Mouse (Mus musculus): ENCODE data around the gene Kcnip1. TPM values are rescaled to one million over a fixed set of nuclear protein-coding genes. Genes with fewer than 3 reads are reported as not detected.

Gene Kcnip1
- total and polyA plus RNA-seq, 3 experiments = 0.04 to 0.17 TPM; not detected in 1

GRCm38 (mm10) chr11:33848685-33849084, 144.3 kb downstream of the Kcnip1 start:
- no peak overlapping the region for H3K27ac ChIP-seq (ENCODE audit: insufficient read depth, low read depth)
- peaks cover 97% of the 10 kb centered on the region for H3K27me3 ChIP-seq (replicated peaks)
- H3K4me2 ChIP-seq (ENCODE audit: insufficient read depth, low read depth, poor library complexity, severe bottlenecking) = no peak overlapping the region
- H3K4me1 ChIP-seq (ENCODE audit: control insufficient read depth in 1 of 2, insufficient read depth in 2 of 2) = peaks cover 3 to 17% of the 10 kb centered on the region in 2 experiments; a peak in 2 of 4 replicates
- H3K9me3 ChIP-seq (replicated peaks; ENCODE audit: low read length) = no peaks in the 10 kb centered on the region
- TF ChIP-seq MAX (IDR thresholded peaks at IDR 0.05; ENCODE audit: low read length) (0 out of 2 replicates have a peak, but pooled peaks have one; percentile 14), EP300 (IDR thresholded peaks at IDR 0.05; ENCODE audit: low read length) (no peak), E2F4 (IDR thresholded peaks at IDR 0.05; ENCODE audit: insufficient replicate concordance, low read depth, low read length) (no peak), IRF4 (IDR thresholded peaks at IDR 0.05; ENCODE audit: low read depth, low read length) (no peak), PAX5 (IDR thresholded peaks at IDR 0.05; ENCODE audit: low read length) (no peak)
- in situ Hi-C loops (cut with MboI; ENCODE audit: low pct_ligation_motif_present, low pct_unique_long_range_greater_than_20kb, low sequenced_read_pairs) (no loop called here), dilution Hi-C loops (cut with MboI; ENCODE audit: extremely low pct_ligation_motif_present, extremely low pct_unique_long_range_greater_than_20kb, low sequenced_read_pairs) (no loop called here)
- no peak overlapping the region for H3K4me3 ChIP-seq (replicated peaks in 1 of 3; ENCODE audit: low read depth in 2 of 3, low read length in 2 of 3, poor library complexity in 1 of 3)
- DNase-seq (ENCODE audit: extremely low read depth) = peak; percentile 21
- no peaks in the 10 kb centered on the region for H3K36me3 ChIP-seq (replicated peaks in 1 of 2; ENCODE audit: control insufficient read depth in 1 of 2, insufficient read depth in 1 of 2, low read length in 1 of 2)
- no peak overlapping the region for H3K9ac ChIP-seq (ENCODE audit: insufficient read depth, low read depth)
- H3K79me2 ChIP-seq (replicated peaks; ENCODE audit: control insufficient read depth, extremely low read depth, insufficient read depth, poor library complexity, severe bottlenecking) = no peaks in the 10 kb centered on the region

GRCm38 (mm10) chr11:33845931-33846330, 147.0 kb downstream of the Kcnip1 start:
- no peaks in the 10 kb centered on the region for H3K79me2 ChIP-seq (replicated peaks; ENCODE audit: control insufficient read depth, extremely low read depth, insufficient read depth, poor library complexity, severe bottlenecking)
- DNase-seq (ENCODE audit: extremely low read depth) = no peak
- H3K27ac ChIP-seq (ENCODE audit: insufficient read depth, low read depth) = no peak overlapping the region
- no peaks in the 10 kb centered on the region for H3K36me3 ChIP-seq (replicated peaks in 1 of 2; ENCODE audit: control insufficient read depth in 1 of 2, insufficient read depth in 1 of 2, low read length in 1 of 2)
- in situ Hi-C loops (cut with MboI; ENCODE audit: low pct_ligation_motif_present, low pct_unique_long_range_greater_than_20kb, low sequenced_read_pairs) = no loop called here
- dilution Hi-C loops (cut with MboI; ENCODE audit: extremely low pct_ligation_motif_present, extremely low pct_unique_long_range_greater_than_20kb, low sequenced_read_pairs) = no loop called here
- TF ChIP-seq CTCF (conservative IDR thresholded peaks at IDR 0.05 in 1 of 2, IDR thresholded peaks at IDR 0.05 in 1 of 2; ENCODE audit: low read depth in 2 of 2, low read length in 2 of 2) = peak in 1 of 2 experiments; percentile 48; a peak in 2 of 4 replicates
- TF ChIP-seq RAD21 (IDR thresholded peaks at IDR 0.05; ENCODE audit: low read depth, low read length) = peak; percentile 7; the same call in 1 of the 2 replicates
- no peak for TF ChIP-seq PAX5 (IDR thresholded peaks at IDR 0.05; ENCODE audit: low read length)
- H3K4me3 ChIP-seq (replicated peaks in 1 of 3; ENCODE audit: low read depth in 2 of 3, low read length in 2 of 3, poor library complexity in 1 of 3) = no peak overlapping the region
- no peaks in the 10 kb centered on the region for H3K9me3 ChIP-seq (replicated peaks; ENCODE audit: low read length)
- peaks cover 97% of the 10 kb centered on the region for H3K27me3 ChIP-seq (replicated peaks)
- H3K4me1 ChIP-seq (ENCODE audit: control insufficient read depth in 1 of 2, insufficient read depth in 2 of 2) = peaks cover 3 to 17% of the 10 kb centered on the region in 2 experiments; a peak in 2 of 4 replicates
- no peak overlapping the region for H3K4me2 ChIP-seq (ENCODE audit: insufficient read depth, low read depth, poor library complexity, severe bottlenecking)
- H3K9ac ChIP-seq (ENCODE audit: insufficient read depth, low read depth) = no peak overlapping the region

GRCm38 (mm10) chr11:33843294-33843864, 149.6 kb downstream of the Kcnip1 start:
- no peak for TF ChIP-seq NELFE (IDR thresholded peaks at IDR 0.05; ENCODE audit: low read depth, low read length)
- TF ChIP-seq POLR2AphosphoS2 (IDR thresholded peaks at IDR 0.05; ENCODE audit: low read depth, low read length) = no peak
- no peak for TF ChIP-seq UBTF (IDR thresholded peaks at IDR 0.05; ENCODE audit: low read depth, low read length)
- TF ChIP-seq MAZ (IDR thresholded peaks at IDR 0.05; ENCODE audit: low read depth, low read length) = no peak
- TF ChIP-seq SMC3 (IDR thresholded peaks at IDR 0.05; ENCODE audit: low read depth, low read length) = no peak
- TF ChIP-seq RAD21 (IDR thresholded peaks at IDR 0.05; ENCODE audit: low read depth, low read length) = no peak
- no peak for TF ChIP-seq NRF1 (IDR thresholded peaks at IDR 0.05; ENCODE audit: low read depth, low read length)
- TF ChIP-seq POLR2A (IDR thresholded peaks at IDR 0.05; ENCODE audit: low read depth, low read length) = no peak
- TF ChIP-seq HCFC1 (IDR thresholded peaks at IDR 0.05; ENCODE audit: low read depth, low read length) = no peak
- no peak for TF ChIP-seq MXI1 (IDR thresholded peaks at IDR 0.05; ENCODE audit: low read depth, low read length)
- no peak for TF ChIP-seq EP300 (IDR thresholded peaks at IDR 0.05; ENCODE audit: low read length)
- TF ChIP-seq ETS1 (conservative IDR thresholded peaks at IDR 0.05; ENCODE audit: low read depth, low read length) = no peak
- TF ChIP-seq MEF2A (IDR thresholded peaks at IDR 0.05; ENCODE audit: borderline replicate concordance, low read depth, low read length) = no peak
- TF ChIP-seq JUN (IDR thresholded peaks at IDR 0.05; ENCODE audit: insufficient read depth, low read depth, low read length) = no peak
- no peak for TF ChIP-seq MAFK (IDR thresholded peaks at IDR 0.05; ENCODE audit: insufficient replicate concordance, low read length)
- TF ChIP-seq CHD1 (IDR thresholded peaks at IDR 0.05; ENCODE audit: low read depth, low read length) = no peak
- Histone ChIP-seq H3K27ac (ENCODE audit: insufficient read depth, low read depth) (no peak overlapping the region), H3K79me2 (replicated peaks; ENCODE audit: control insufficient read depth, extremely low read depth, insufficient read depth, poor library complexity, severe bottlenecking) (no peaks in the 10 kb centered on the region), H3K9ac (ENCODE audit: insufficient read depth, low read depth) (no peak overlapping the region), H3K4me2 (ENCODE audit: insufficient read depth, low read depth, poor library complexity, severe bottlenecking) (no peak overlapping the region), H3K4me1 (ENCODE audit: control insufficient read depth in 1 of 2, insufficient read depth in 2 of 2) (peaks cover 0 to 2% of the 10 kb centered on the region in 2 experiments; a peak in 2 of 4 replicates), H3K27me3 (replicated peaks) (peaks cover 97% of the 10 kb centered on the region), H3K9me3 (replicated peaks; ENCODE audit: low read length) (no peaks in the 10 kb centered on the region), H3K36me3 (replicated peaks in 1 of 2; ENCODE audit: control insufficient read depth in 1 of 2, insufficient read depth in 1 of 2, low read length in 1 of 2) (no peaks in the 10 kb centered on the region), H3K4me3 (replicated peaks in 1 of 3; ENCODE audit: low read depth in 2 of 3, low read length in 2 of 3, poor library complexity in 1 of 3) (no peak overlapping the region)
- DNase-seq (ENCODE audit: extremely low read depth) = no peak
- in situ Hi-C loops (cut with MboI; ENCODE audit: low pct_ligation_motif_present, low pct_unique_long_range_greater_than_20kb, low sequenced_read_pairs) (no loop called here), dilution Hi-C loops (cut with MboI; ENCODE audit: extremely low pct_ligation_motif_present, extremely low pct_unique_long_range_greater_than_20kb, low sequenced_read_pairs) (no loop called here)
